Mouse (Mus musculus) effector memory CD4-positive, alpha-beta T cell, adult 5 months (primary cell): Measurements from ENCODE around the gene Gtpbp2. TPM values are rescaled to one million over a fixed set of nuclear protein-coding genes. Genes with fewer than 3 reads are reported as not detected.

Experiments
- polyA plus RNA-seq: library from polyadenylated mRNA; unstranded; fragments of 100-300 nt; shearing (Covaris generic); gene quantifications from one replicate; pipeline ENCODE4 v1.2.1, GENCODE M21; 2017

Gene Gtpbp2
- polyA plus RNA-seq, result 66.2 TPM

DNA sequence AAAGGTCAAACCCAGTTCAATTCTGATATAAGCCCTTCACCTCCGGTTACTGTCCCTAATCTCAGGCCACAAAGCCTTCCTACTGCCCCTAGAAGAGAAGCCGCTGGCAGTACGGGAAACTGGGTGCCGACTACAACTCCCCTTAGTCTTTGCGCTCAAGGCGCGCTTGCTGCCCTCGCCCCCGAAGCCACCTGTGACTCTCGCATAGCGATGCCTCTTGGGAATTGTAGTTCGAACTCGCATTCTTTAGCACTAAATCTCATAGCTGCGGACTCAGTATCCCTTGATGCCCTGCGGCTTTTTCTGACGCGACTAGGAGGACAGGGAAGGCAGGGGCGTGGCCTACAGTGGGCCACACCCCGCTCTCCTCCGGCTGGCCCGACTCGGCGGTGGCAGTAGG lies at the start of gene Gtpbp2:
Gtpbp2 (plus strand) TSS at position 347 of the 400 bp plus-strand sequence.

DNA sequence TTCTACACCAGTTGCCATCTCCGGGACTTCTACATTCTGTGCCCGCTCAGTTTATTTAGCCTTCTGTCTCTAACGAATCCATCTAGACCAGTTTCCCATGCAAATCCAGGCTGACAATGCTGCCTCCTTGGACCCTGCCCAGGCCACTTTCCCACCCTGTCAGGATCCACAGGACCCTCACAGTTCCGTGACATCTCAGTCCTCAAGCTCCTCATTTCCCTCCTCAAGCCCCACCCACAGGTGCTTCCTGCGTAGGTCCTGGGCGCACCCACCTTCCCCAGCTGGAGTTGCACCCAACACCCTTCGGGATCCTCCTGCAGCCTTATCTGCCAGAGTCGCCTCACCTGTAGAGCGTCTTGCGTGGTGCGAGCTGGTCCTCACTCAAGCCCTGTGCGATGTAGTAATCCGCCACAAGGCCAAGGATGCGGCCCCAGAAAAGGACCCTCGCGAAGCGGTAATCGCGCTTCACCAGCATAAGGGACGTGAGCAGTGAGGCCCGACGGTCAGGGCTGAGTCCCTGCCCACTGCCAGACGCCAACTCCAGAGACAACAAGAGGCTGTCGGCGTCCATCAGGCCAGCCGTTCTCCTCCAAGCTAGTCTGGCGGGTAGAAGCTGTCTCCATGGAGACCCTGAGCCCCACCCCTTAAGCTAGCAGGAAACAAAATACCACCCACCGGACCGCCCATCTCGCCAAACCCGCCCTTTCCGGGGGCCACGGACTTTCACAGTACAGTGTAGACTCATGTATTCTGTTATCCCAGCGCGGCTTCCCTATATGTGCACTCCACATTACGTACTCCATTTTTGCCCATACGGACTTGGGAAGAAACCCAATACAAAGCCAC lies 17.0 kb upstream of the Gtpbp2 start, which contains the start of gene Rsph9:
Rsph9 (minus strand) TSS at position 639 of the 846 bp plus-strand sequence.

GRCm38 (mm10) chr17:46152847-46153782 lies 7.7 kb upstream of the Gtpbp2 start, which contains the start of gene Mad2l1bp:
TSS of gene Mad2l1bp (minus strand) at chr17:46153553.

DNA sequence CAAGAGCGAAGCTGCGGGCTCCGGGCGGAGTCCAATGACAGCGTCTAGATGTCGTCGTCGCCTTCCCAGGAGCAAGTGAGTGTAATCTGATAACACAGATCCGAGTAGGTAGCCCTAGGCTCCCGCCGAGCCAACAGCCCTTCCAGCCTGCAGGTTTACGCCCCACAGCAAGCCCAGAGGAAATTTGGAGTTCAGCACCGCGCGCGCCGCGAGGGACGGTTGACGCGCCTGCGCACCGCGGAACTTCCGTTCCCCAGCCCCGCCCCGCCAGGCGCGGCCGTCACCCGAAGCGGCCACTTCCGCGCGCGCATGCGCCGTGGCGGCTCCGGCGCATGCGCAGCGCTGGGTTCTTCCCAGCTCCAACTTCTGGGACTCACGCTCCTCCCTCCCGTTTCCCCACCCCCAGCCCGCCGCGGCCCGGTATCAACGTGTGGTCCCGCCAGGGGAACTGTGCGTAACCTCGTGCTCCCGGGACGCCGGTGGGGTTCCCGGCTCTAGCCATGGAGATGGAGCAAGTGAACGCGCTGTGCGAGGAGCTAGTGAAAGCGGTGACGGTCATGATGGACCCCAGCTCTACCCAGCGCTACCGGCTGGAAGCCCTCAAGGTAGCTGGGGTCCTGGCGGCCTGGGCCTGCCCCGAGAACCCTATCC lies 41.7 kb downstream of the Gtpbp2 start, which contains the start of the genes Polh and Xpo5:
Polh (minus strand) TSS at position 225 of the 651 bp plus-strand sequence.
Xpo5 (plus strand) TSS at position 362 of the 651 bp plus-strand sequence.

Other genes with a start within 250 kb of the Gtpbp2 start
- 4.4 TPM for gene Vegfa, start 128.7 kb upstream of the Gtpbp2 start, polyA plus RNA-seq
- gene Mrps18a, start 50.0 kb upstream of the Gtpbp2 start, polyA plus RNA-seq, result 62.7 TPM
- gene Rsph9, start 16.8 kb upstream of the Gtpbp2 start, polyA plus RNA-seq, result not detected
- gene Mad2l1bp, start 7.5 kb upstream of the Gtpbp2 start, polyA plus RNA-seq, result 31.5 TPM
- 4.1 TPM for gene Polh, start 41.6 kb downstream of the Gtpbp2 start, polyA plus RNA-seq
- gene Xpo5, start 41.8 kb downstream of the Gtpbp2 start, polyA plus RNA-seq, result 25.6 TPM
- 63.9 TPM for gene Polr1c, start 87.0 kb downstream of the Gtpbp2 start, polyA plus RNA-seq
- 135 TPM for gene Yipf3, start 87.0 kb downstream of the Gtpbp2 start, polyA plus RNA-seq
- gene Lrrc73, start 92.5 kb downstream of the Gtpbp2 start, polyA plus RNA-seq, result not detected
- gene Tjap1, start 122.0 kb downstream of the Gtpbp2 start, polyA plus RNA-seq, result 41.4 TPM
- gene Dlk2, start 136.4 kb downstream of the Gtpbp2 start, polyA plus RNA-seq, result 0.62 TPM
- gene Abcc10, start 167.3 kb downstream of the Gtpbp2 start, polyA plus RNA-seq, result 6.4 TPM
- gene Zfp318, start 222.7 kb downstream of the Gtpbp2 start, polyA plus RNA-seq, result 9.9 TPM